Mouse (Mus musculus): ENCODE measurements at regions not wholly inside any gene's neighbourhood (a gene's known extent, or its start where the extent isn't known, plus 50 kb on each side); places are given as distances from the start of the nearest gene placed in this dataset.

DNA sequence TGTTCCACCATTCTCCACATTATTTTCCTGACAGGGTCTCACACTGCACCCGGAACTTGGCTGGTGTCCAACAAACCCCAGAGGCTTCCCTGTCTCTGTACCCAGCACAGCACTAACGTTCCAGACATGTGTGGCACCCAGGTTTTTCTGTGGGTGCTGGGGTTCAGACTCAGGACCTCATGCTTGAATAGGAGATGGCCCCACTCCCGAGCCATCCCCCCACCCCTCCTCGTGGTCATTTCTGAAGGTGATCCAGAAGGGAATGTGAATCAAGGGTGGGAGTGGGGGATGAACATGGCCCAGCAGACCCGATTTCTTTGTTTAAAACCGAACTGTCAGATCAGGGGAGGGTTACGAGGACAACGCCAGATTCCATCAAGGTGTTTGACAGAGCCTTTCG is 245.6 kb downstream of the Tbc1d1 start:
- DNase-seq, result no peak

DNA sequence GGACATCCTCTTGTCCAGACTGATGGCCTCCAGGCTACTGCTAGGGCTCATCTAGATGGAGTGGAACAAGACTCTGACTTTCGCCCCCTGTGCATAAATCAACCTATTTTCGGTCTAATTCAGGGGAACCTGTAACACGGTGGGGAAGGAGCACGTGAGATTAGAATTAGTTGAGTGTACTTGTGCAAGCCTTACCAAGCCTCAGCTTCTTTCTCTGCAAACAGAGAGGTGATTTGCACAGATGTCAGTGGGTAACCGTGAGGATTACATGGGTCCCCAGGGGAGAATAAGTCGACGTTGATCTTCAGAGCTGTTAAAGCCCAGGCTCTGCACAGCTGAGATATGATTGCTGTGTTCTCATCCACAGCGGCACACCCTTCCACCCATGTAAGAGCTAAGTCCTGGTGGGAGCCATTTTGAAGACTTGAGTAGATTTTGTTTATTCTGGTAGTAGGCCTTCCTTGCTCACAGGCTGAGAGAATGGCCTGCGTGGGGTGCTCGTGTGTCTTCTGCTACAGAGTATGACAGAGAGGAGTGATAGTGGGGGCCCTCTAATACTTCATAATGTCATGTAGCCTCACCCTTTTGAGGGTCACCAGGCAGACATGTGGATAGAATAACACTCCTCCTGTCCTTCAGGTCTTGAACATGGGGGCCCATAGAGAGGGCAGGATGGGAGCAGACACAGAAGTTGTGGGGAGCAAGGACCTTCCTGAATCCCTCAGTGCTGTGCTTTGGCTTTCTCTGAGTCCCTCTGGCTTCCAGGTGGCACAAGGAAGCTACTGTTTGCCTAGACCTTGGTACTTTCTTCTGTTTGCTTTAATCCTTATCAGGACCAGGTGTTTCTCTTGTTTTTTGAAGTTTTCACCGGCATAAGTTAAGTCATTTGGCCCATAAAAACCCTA is 247.2 kb downstream of the Tbc1d1 start:
- DNase-seq, result no peak

DNA sequence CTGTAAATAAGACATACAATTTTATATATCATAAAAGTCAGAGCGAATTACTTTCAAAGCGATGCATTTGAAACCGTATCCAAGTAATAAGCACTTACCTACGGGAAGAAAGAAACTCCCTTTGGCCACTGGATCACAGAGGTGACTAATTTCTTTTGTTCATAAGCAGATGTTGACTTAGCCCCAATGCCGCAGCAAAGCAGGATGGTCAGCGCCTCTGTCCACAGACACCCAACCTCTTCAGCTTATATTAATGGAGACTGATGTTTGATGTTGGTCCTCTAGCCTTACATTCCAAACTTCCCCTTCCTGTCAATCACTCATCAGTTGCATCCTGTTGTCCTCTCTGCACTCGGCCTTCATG is 247.9 kb downstream of the Tbc1d1 start:
- DNase-seq, result no peak

DNA sequence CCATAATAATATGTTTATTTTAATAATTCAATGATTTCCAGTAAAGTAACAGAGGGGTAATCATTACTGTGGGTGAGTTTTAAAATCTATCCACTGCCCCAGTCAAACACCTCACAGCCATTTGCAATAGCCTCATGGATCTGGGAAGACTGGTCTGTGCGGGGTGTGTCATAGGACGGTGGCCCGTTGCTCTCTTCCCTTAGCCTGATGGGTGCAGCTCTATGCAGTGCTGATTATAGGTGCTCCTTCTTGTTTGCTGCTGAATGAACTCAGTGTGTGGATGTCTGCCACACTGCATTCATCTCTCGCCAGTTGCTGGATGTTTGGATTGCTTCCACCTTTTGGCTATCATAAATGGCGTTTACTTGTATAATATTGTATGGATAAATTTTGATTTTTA is 248.4 kb downstream of the Tbc1d1 start:
- DNase-seq, result no peak

DNA sequence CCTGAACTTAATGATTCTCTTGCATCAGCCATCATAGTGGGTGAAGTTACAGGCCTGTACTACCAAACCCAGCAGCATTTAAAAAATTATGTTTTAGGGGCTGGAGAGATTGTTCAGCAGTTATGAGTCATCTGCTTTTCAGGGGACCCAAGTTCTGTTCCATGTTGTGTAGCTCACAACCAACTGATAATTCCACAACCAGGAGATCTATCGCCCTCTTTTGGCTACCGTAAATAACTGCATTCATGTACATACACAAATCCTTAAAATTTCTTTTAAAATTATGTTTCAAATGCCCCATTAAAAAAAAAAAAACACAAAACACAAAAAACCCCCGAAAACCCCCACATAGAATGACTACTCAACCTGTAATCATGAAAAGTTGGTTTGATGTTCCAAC is 252.8 kb downstream of the Tbc1d1 start:
- no peak for DNase-seq

DNA sequence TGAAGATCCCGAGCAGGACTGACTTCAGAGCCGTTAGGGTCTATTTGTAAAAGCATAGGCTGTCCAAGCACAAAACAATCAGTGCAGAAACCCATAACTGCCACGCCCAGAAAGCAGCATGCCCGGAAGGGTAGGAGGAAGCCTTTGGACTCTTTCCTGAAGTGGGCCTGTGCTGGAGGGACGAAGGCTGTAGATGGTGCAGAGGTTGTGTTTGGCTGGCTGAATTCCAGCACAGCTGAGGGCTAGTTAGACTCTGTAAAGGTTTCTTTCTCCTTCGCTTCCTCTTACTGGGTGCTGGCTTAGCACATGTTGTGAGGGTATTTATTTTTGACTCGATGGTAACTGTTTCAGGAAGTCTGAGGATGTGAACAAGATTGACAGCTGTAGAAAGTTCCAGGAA is 254.5 kb downstream of the Tbc1d1 start:
- DNase-seq, result no peak

DNA sequence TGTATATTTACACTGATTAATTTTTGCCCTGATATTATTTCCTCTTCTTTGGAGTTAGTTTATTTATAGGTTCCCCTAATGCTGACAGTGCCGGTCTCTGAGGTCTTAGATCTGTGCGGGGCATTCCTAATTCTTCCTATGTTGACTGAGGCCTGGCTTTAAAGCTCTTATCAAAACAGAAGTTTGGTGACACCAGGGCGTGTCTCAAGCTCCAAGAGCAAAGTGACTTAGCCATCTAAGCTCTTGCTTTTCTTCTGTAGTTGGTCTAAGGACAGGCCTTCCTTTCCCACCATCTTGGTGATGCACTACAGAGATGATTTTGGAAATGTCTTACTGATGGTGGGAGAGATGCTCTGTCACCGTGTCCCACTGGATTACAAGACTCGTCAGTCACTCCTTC is 258.4 kb downstream of the Tbc1d1 start:
- DNase-seq, result no peak

DNA sequence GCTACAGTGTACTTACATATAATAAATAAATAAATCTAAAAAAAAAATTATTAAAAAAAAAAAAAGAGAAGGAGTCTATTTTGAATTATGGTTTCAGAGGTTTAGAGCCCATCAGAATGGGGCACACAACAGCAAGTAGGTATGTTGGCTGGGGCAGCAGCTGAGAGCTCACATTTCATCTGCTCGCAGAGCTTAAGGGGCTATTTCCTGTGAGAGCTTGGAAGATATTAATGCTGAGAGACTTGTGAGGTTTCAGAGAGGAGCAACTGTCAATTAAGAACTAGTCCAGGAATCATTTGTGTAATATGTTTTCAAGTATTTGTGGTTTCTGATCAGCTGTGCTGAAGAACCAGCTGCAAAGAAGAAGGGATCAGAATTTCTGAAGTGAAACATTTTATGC is 263.3 kb downstream of the Tbc1d1 start:
- no peak for DNase-seq

DNA sequence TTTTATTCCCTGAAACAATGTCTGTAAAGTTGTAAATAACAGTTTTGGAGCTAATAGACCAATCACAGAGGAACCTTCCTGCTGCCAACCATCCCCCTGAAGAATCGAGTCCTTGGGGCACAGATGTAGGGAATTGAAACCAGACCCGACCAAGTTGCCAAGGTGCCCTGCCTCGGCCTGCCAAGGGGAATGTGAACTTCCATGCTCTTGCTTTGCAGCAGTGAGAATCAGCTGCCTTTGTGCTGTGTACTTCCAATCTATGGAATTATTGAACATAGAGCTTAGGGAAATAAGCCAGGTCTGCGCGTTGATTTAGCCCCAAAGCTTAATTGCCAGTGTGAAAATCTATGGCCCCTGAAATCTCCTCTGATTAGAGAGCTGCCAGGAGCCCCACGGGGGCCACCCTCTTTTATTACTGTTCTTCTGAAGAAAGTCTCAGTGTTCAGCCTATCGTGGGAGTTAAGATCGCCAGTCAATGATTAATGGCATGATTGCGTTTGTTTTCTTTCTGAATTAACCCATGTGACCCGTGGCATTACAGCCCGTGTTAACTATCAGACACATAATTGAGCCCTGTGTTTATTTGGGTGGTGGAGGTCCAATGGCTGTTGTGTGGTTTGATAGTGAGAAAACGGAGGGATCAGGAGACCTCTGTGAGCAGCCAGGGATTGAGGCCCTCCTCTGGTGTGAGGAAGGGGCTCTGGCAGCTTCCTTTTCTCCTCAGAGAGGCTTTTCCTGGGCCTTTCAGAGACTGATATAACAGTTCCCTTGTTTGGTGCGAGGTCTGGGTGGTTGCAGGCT is 266.9 kb downstream of the Tbc1d1 start:
- DNase-seq, result no peak

DNA sequence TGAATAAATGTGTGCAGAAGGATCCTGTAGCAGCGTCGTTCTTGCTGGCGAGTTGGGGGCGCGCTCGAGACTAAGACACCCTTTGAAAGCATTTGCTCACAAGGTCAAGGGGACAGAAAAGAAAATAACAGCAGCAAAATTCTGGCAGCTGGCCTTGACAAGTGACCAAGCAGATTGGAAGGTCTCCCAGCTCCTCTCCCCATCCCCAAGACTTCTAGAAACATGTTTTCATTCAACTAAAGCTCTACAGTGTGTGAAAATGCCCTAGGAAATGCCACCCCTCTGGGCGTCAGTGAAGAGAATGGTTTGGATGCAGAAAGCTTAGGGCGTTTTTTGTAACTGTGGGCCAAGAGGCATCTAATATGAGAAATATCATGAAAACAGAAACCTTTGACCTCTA is 272.7 kb downstream of the Tbc1d1 start:
- no peak for DNase-seq

DNA sequence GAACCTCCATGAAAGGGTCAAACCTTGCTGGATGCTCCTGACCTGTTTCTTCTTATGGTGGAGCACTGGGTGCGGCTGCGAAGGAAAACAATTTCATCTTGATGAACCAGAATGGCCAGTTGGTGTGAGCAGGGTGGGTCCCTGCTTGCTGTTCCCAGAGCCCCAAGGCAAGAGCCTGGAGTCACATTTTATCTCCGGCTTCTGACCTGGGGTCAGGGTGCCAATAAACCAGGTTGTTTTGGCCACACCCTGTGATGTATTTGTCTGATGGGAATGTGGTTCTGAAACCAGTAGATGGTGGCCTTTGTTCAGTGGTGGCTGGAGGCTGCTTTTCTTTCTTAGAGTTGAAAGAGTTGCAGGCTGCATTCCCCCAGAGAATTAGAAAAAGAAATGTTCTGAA is 274.4 kb downstream of the Tbc1d1 start:
- no peak for DNase-seq

DNA sequence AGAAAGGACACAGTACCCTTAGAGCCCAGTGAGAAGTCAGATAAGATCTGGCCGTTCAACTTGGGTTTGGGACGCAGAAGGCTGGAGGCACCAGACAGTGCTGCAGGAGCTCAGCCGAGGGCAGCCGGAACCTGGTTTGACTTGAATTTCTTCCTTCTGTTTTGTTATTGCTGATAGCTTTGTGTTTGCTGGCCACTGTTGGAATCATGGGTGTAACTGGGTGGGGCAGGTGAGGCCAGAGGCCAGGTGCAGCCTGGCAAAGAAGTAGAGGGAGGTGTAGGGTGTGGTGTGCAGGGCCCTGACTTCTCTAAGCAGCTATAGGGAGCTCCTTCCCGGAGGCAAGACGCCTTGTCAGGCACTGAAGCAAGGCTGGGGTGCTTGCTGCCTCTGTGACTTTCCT is 275.5 kb downstream of the Tbc1d1 start:
- no peak for DNase-seq

DNA sequence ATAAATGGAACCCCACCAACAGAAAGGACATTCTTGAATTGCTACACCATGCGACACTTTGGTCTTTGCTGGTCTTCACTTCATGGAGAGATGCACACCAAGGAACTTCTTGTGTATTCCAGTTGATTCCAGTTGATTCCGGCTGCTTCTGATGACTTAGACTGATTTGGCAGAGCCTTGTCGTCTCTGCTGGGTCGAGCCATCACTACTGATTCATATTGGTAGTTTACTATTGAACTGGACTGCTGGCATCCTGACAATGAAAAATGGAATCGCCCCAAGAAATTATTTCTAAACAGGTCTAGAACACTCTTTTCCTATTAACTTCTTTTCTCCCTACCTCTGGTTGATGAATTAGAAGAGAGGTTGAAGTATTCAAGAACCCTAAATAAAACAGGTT is 277.7 kb downstream of the Tbc1d1 start:
- no peak for DNase-seq

DNA sequence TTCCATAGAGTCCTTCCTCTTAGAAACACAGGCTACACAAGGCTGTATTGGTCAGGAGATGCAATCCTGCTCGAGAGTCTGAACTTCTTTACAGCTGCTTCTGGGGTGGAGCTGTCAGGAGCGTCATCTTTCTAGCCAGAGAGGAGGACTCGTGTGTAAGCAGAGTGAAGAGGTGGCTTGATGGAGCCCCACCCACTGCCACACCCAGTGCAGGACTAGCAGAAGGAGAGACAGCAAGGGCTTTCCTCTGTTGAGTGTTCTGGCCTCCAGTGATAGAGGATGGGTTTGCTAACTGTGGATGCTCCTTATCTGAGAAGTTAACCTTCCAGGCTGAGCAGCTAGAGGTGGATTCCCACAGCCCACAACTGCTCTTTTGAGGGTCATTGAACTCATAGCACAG is 279.4 kb downstream of the Tbc1d1 start:
- no peak for DNase-seq

DNA sequence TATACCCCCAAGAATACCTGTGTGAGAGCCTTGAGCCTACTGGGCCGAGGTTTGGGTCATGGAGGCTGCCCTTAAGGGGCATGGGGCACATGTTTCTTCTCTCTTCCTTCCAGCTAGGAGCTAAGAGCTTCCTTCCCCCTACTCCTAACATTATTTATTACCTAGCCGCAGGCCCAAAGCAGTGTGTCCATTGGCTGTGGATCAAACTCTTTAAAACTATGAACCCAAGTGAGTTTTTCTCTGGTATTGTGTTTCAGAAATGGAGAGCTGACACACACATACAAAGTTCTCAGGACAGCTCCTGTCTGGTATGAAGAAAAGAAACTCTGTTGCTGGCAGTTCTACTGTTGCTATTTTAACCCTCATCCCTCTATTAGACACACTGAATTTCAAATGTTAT is 279.9 kb downstream of the Tbc1d1 start:
- no peak for DNase-seq

DNA sequence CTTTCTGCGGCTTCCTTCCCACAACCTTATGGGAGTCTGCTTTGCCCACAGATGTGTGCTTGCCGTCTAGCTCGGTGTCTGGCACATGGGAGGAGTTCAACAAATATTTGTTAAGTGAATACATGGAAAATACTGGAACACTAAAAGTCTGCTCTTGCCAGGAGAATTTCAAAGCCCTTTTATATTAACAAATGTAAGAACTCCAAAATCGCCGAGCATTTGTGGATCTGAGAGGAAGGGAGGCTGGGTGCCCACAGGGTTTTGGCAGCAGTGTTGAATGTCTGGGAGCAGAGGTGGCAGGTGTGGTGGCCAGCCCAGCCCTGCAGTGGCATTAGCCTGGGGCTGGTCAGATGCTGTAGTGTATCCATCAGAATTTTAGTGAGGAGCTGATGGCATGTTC is 281.6 kb downstream of the Tbc1d1 start:
- DNase-seq, result no peak

DNA sequence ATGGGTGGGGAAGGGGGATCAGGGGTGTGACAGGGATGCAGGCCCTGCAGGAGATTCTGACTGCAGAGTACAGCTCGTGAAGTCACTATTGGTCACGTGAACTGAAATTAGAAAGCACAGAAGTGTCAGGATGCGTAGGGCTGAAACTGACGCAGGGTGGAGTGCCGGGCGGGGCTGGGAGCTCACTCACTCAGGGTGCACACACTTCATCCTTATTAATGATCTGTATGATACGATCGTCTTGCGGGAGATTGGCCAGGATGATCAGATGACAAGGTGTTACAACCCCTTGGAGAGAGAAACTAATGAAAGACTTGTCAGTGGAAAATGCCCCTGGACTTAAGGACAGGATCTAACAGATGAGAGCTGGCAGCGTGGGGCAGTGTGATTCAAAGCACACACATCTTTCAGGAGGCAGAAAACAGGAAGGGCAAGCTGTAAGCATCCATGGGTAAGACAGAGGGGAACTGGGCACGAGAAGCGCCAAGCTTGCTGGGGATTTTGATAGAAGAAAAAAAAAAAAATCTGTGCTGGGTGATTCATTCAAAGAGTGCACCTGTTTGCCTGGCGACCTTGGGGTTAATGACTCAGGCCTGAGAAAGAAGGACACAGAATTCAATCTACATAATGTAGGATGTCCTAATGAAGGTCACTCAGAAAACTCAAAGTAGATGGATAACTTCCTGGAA is 282.5 kb downstream of the Tbc1d1 start:
- no peak for DNase-seq

DNA sequence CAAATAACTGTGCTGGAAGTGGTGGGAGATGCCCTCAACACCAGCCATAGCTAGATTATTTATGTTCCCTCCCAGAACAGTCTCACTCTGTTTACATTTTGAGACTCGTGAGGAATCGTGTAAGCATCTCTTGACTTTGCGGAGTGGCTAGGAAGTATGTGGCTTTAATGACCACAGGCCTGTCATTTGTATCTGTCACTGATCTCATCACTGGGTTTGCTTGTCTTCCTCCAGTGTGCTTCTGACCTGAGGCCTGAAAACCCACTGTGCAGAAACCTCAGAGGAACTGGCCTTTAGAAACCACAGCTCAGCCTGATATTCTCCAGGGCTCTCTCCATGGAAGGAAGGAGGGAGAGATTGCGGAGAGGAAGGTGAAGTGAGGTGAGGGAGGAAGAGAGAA is 291.7 kb downstream of the Tbc1d1 start:
- no peak for DNase-seq

DNA sequence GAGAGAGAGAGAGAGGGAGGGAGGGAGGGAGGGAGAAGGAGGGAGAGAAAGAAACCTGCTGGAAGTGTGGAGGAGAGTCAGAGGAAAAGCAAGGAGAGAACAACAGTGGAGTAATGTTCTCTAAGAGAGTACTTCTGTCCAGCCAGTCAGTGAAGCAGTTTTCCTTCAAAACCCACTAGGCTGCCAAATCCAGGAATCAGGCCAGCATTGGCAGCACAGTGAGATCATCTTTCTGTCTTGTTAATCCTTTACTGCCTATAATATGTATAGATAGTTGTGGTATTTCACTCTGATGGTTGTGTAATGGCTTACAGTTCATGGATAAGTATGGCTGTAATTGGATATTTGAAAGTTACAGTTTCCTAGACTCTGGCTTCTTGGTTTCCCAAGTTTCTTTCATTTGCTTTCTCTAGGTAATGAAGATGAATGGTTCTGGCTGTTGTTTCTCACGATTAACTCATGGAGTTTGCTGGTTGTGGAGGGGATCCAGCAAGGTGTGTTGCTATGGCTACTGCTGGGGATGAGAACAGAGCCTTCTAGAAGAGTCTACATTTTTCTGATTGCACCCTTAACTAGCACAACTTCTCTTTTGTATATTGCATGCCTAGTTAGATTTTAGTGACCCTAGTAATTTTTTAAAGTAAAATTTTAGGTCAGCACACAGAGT is 296.7 kb downstream of the Tbc1d1 start:
- DNase-seq, result no peak

DNA sequence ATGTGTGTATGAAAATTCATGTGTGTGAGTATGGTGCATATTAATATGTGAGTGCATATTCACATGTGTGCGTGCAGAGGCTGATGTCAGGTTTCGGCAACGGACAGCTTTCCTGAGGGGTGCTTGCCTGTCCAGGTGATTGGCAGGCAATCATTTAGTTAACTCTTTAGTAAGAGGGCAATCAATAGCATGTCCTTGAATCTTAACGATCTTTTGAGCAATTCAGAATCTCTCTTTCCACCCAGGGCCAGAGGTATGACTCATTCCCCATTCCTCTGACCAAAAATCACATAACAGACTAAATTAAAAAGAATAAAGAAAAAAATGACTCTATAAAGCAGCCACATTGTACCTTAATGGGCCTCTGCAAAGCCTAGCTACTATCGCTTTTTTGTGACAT is 303.7 kb downstream of the Tbc1d1 start:
- DNase-seq, result no peak

DNA sequence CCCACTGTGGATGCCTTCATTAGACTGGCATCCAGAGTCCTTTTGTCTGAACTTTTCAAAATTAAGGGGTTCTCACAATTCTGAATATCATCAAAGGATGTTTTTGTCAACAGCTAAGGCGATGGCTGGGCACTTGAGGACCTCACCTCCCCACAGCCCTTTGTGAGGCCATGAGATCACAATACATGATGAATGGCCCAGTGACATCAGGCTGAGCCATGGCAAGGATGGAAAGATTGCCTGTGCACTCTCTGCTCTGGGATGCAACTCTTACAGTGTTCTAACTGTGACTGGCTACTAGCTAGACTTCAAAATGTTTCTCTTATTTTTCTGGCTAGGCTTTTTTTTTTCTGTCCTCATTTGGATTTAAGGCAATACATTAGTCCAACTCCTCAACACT is 304.8 kb downstream of the Tbc1d1 start:
- DNase-seq, result no peak

DNA sequence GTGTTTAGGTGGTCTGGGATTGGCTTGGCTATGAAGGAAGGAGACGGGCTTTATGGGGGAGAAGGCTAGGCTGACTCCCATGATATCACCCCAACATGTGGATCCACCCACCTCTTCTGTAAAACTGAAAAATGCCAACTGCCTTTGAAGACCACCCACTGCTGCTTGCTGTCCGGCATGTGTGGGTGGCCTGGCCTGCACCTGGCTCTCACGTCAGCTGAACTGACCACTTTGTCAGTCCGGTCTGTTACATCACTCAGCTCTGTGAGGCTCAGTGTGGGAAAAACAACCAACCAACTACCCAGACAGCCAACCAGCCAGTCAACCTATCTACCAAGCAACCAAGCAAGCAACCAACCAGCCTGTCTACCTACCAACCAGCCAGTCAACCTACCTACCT is 305.5 kb downstream of the Tbc1d1 start:
- no peak for DNase-seq

DNA sequence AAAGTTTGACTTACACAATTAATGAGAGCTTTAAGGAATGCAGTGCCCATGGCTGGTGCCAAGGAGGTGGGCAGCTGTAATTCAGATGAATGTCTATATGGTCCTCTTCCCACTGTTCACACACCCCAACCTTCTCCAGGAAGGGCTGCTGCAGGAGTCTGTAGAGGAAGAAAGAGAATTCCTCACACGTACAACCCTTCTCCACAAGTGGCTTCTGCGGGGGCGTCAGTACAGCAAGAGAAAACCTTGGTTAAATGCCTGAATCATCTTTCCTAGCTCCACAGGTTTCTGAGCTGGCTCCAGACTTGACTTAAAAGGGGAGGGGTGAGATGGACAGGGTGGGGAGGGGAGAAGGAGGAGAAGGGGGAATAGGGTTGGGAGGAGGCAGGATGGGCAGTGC is 306.3 kb downstream of the Tbc1d1 start:
- no peak for DNase-seq

Measured in cerebellum, adult 8-10 months (tissue).